Mouse (Mus musculus): Measurements from ENCODE around the gene Dennd1a. TPM values are rescaled to one million over a fixed set of nuclear protein-coding genes. Genes with fewer than 3 reads are reported as not detected.

Gene Dennd1a
- polyA plus RNA-seq, 1 experiment from 2014 or later, result 3.1 TPM

DNA sequence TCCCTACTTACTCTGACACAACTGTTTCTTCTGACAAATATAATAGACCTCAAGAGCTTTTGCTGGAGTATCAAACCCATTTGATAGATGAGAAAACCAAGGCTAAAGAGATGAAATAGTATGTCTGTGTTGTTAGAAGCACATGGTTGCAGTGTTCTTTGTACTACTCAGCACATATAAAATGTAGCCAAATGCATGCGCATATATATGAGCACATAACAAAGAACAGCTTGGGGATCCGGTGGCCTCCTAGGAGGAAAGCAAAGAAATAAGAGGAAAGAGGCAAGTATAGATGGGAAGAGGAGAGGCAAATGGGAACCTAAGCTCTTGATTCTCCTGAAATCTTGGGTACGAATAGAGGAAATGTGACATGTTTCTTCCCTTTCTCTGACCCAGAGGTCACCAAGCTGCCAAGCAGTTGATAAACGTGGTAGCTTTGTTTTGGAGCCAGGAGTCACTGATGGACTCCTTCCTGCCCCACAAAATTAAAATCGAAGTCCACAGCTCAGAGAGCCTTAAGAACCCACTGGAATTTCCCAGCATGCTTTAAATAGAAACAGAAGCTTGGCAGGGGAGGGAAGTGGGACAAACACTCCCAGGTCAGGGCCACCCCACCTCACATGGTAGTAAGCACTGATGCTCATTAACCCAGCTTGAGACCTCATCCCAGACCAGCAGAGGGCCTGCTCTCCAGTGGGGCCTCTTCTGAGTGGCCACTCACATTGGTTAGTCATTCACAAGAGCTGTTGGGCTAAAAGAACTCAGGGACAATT is 317.3 kb downstream of the Dennd1a start:
- Histone ChIP-seq H3K9ac (ENCODE audit: low read length) (no peak overlapping the region), H3K4me3 (ENCODE audit: low read depth, low read length) (no peak overlapping the region), H3K4me2 (replicated peaks; ENCODE audit: low read depth) (no peak overlapping the region), H3K27me3 (ENCODE audit: control insufficient read depth, insufficient read depth, low read length) (no peaks in the 10 kb centered on the region), H3K36me3 (ENCODE audit: control insufficient read depth, insufficient read depth, low read length) (no peaks in the 10 kb centered on the region), H3K4me1 (replicated peaks; ENCODE audit: control insufficient read depth, insufficient read depth) (no peaks in the 10 kb centered on the region), H3K9me3 (ENCODE audit: control insufficient read depth, low read length) (no peaks in the 10 kb centered on the region), H3K27ac (replicated peaks) (no peak overlapping the region)
- TF ChIP-seq EP300 (optimal IDR thresholded peaks at IDR 0.05) (no peak), CTCF (IDR thresholded peaks at IDR 0.05; ENCODE audit: low read depth) (no peak)
- ATAC-seq (ENCODE audit: low FRiP score, low TSS enrichment) (no peak), DNase-seq (ENCODE audit: low spot score) (no peak)
- 58% methylated on average over 5 of the region's 5 CpGs for WGBS

DNA sequence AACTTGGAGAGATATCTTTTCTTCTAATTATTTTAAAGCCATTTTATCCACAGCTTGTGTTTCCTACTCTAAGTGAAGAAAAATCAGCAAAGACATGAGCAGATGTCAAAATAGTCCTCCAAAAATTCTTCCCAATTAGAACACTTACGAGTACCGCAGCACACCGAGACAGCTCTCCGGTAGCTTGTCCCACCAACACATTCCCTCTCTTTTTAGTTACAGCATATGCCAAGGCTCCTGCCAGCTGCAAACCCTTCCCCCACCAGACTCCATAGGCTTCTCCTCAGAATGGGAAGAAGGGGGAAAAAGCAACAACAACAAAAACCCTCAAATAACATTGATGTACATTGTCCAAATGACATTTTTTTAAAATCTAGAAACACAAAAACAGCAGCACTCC is 322.7 kb downstream of the Dennd1a start:
- no peak overlapping the region for H3K4me3 ChIP-seq (ENCODE audit: low read depth, low read length)
- H3K27me3 ChIP-seq (ENCODE audit: control insufficient read depth, insufficient read depth, low read length), result no peaks in the 10 kb centered on the region
- no peak for ATAC-seq (ENCODE audit: low FRiP score, low TSS enrichment)
- H3K27ac ChIP-seq (replicated peaks), result no peak overlapping the region
- no peak overlapping the region for H3K4me2 ChIP-seq (replicated peaks; ENCODE audit: low read depth)
- peaks cover 4% of the 10 kb centered on the region; the same call in 1 of the 2 replicates for H3K36me3 ChIP-seq (ENCODE audit: control insufficient read depth, insufficient read depth, low read length)
- DNase-seq (ENCODE audit: low spot score), result no peak
- TF ChIP-seq CTCF (IDR thresholded peaks at IDR 0.05; ENCODE audit: low read depth) (no peak), EP300 (optimal IDR thresholded peaks at IDR 0.05) (no peak)
- 82% methylated on average over 4 of the region's 4 CpGs for WGBS
- H3K9ac ChIP-seq (ENCODE audit: low read length), result no peak overlapping the region
- H3K4me1 ChIP-seq (replicated peaks; ENCODE audit: control insufficient read depth, insufficient read depth), result no peaks in the 10 kb centered on the region; the same call in 1 of the 2 replicates
- no peaks in the 10 kb centered on the region for H3K9me3 ChIP-seq (ENCODE audit: control insufficient read depth, low read length)

DNA sequence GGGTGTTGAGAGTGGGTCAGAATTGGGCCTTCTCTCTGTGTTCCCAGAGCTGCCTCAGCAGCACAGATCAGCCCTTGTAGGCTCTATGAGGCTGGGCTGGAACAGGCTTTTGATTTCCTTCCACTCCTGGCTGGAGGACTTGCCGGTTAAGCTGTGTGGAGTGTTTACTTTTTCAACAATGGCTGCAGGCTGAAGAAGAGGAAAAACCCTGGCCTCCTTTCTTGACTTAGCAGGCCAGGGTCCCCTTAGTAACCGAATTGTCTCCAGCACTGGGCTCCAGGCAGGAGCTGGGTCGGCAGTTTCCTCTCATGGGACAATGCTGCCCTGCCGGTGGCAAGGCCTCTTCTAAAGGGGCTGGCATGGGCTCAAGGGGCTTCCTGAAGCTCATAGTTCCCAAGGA is 323.8 kb downstream of the Dennd1a start:
- H3K27me3 ChIP-seq (ENCODE audit: control insufficient read depth, insufficient read depth, low read length), result no peaks in the 10 kb centered on the region
- H3K27ac ChIP-seq (replicated peaks), result peak overlapping the region; percentile 35; the same call in 1 of the 2 replicates
- H3K36me3 ChIP-seq (ENCODE audit: control insufficient read depth, insufficient read depth, low read length), result peaks cover 4% of the 10 kb centered on the region; the same call in 1 of the 2 replicates
- TF ChIP-seq EP300 (optimal IDR thresholded peaks at IDR 0.05) (no peak), CTCF (IDR thresholded peaks at IDR 0.05; ENCODE audit: low read depth) (no peak)
- H3K4me3 ChIP-seq (ENCODE audit: low read depth, low read length), result no peak overlapping the region
- H3K4me2 ChIP-seq (replicated peaks; ENCODE audit: low read depth), result no peak overlapping the region
- H3K4me1 ChIP-seq (replicated peaks; ENCODE audit: control insufficient read depth, insufficient read depth), result no peaks in the 10 kb centered on the region; the same call in 1 of the 2 replicates
- 29% methylated on average over 4 of the region's 4 CpGs for WGBS
- no peak overlapping the region for H3K9ac ChIP-seq (ENCODE audit: low read length)
- ATAC-seq (ENCODE audit: low FRiP score, low TSS enrichment) (no peak), DNase-seq (ENCODE audit: low spot score) (no peak)
- H3K9me3 ChIP-seq (ENCODE audit: control insufficient read depth, low read length), result no peaks in the 10 kb centered on the region

DNA sequence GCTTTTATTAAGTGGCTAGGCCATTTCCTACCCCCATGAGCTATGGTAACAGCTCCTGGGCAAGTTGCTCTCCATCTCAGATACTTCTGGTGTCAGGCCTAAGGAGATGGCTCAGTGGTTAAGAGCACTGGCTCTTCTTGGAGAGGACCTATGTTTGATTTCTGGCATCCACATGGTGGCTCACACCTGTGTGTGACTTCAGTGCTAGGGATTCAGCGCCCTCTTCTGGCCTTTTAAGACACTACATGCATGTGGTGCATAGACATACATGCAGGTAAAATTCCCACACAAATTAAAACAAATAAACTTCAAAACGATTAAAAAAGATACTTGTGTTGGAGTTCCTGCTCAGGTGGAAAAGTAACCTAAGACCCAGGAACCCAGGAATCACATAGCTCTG is 338.8 kb downstream of the Dennd1a start:
- WGBS, result 36% methylated on average over 2 of the region's 2 CpGs
- Histone ChIP-seq H3K9ac (ENCODE audit: low read length) (no peak overlapping the region), H3K4me1 (replicated peaks; ENCODE audit: control insufficient read depth, insufficient read depth) (no peaks in the 10 kb centered on the region), H3K4me2 (replicated peaks; ENCODE audit: low read depth) (no peak overlapping the region), H3K4me3 (ENCODE audit: low read depth, low read length) (no peak overlapping the region), H3K27ac (replicated peaks) (no peak overlapping the region), H3K36me3 (ENCODE audit: control insufficient read depth, insufficient read depth, low read length) (no peaks in the 10 kb centered on the region), H3K9me3 (ENCODE audit: control insufficient read depth, low read length) (no peaks in the 10 kb centered on the region), H3K27me3 (ENCODE audit: control insufficient read depth, insufficient read depth, low read length) (no peaks in the 10 kb centered on the region)
- ATAC-seq (ENCODE audit: low FRiP score, low TSS enrichment) (no peak), DNase-seq (ENCODE audit: low spot score) (no peak)
- TF ChIP-seq CTCF (IDR thresholded peaks at IDR 0.05; ENCODE audit: low read depth), result peak; percentile 62
- TF ChIP-seq EP300 (optimal IDR thresholded peaks at IDR 0.05), result no peak

DNA sequence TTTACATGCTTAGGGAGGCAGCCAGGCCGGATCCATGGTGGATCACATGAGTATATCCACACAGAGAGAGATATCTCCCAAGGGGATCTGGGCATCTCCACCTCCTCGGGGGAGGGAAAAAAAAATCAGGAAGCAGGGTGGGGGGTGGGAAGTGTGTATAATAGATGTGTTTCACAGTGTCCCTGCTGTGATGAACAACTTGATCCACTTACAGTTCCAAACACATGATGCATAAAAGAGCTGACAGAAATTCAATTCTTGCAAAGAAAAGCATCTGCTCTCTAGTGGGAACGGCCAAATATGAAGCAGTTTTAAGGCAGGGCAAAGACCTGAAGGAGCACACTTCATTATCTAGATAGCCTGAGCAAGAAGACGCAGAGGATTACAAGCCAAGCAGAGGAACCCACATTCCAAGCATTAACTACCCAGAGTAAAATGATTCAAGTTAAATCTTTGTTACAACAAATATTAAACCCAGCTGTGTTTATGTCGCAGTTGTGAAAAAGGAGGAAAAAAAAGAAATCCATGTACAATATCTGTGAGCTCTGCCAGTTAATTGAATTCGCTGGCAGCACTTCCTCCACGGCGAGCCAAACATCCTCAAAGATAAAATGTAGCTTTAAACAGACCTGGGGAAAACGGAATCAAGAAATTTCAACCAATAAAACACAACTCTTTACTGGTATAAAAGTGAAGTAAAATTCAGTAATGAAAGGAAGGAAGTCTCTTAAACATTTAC is 341.4 kb downstream of the Dennd1a start:
- DNase-seq (ENCODE audit: low spot score) (no peak), ATAC-seq (ENCODE audit: low FRiP score, low TSS enrichment) (no peak)
- WGBS, result 44% methylated on average over 9 of the region's 9 CpGs
- no peaks in the 10 kb centered on the region for H3K9me3 ChIP-seq (ENCODE audit: control insufficient read depth, low read length)
- no peak overlapping the region for H3K27ac ChIP-seq (replicated peaks)
- TF ChIP-seq EP300 (optimal IDR thresholded peaks at IDR 0.05) (no peak), CTCF (IDR thresholded peaks at IDR 0.05; ENCODE audit: low read depth) (no peak)
- no peaks in the 10 kb centered on the region for H3K4me1 ChIP-seq (replicated peaks; ENCODE audit: control insufficient read depth, insufficient read depth)
- no peak overlapping the region for H3K4me3 ChIP-seq (ENCODE audit: low read depth, low read length)
- H3K9ac ChIP-seq (ENCODE audit: low read length), result no peak overlapping the region
- H3K36me3 ChIP-seq (ENCODE audit: control insufficient read depth, insufficient read depth, low read length), result no peaks in the 10 kb centered on the region
- no peaks in the 10 kb centered on the region for H3K27me3 ChIP-seq (ENCODE audit: control insufficient read depth, insufficient read depth, low read length)
- H3K4me2 ChIP-seq (replicated peaks; ENCODE audit: low read depth), result no peak overlapping the region

DNA sequence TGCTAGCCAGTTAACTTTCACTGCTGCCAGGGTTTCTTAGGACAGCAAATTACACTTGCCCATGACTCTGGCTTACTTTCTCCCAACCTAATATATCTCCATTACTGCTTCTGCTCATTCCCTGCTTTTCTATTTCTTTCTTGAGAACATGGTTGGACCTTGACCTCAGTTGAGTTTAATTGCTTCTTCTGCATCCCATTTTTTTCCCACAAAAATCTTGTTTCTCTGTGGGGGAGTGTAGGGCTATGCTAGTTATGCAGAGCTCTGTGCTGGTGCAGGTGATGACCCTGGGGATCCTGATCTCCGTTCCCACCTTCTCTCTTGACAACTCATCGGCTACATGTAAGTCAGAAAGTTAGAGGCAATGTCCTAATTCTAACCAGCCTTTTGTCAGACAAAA is 344.3 kb downstream of the Dennd1a start:
- H3K9ac ChIP-seq (ENCODE audit: low read length), result no peak overlapping the region
- no peaks in the 10 kb centered on the region for H3K9me3 ChIP-seq (ENCODE audit: control insufficient read depth, low read length)
- H3K36me3 ChIP-seq (ENCODE audit: control insufficient read depth, insufficient read depth, low read length), result no peaks in the 10 kb centered on the region
- H3K27ac ChIP-seq (replicated peaks), result no peak overlapping the region
- no peak overlapping the region for H3K4me3 ChIP-seq (ENCODE audit: low read depth, low read length)
- 76% methylated on average over 2 of the region's 2 CpGs for WGBS
- no peaks in the 10 kb centered on the region for H3K4me1 ChIP-seq (replicated peaks; ENCODE audit: control insufficient read depth, insufficient read depth)
- H3K4me2 ChIP-seq (replicated peaks; ENCODE audit: low read depth), result no peak overlapping the region
- TF ChIP-seq CTCF (IDR thresholded peaks at IDR 0.05; ENCODE audit: low read depth) (no peak), EP300 (optimal IDR thresholded peaks at IDR 0.05) (no peak)
- H3K27me3 ChIP-seq (ENCODE audit: control insufficient read depth, insufficient read depth, low read length), result no peaks in the 10 kb centered on the region
- ATAC-seq (ENCODE audit: low FRiP score, low TSS enrichment) (no peak), DNase-seq (ENCODE audit: low spot score) (no peak)

All from stomach, postnatal 0 days (tissue).